Mouse (Mus musculus) liver, embryonic 11.5 days (tissue): ENCODE measurements around the gene Vsx1. TPM values are rescaled to one million over a fixed set of nuclear protein-coding genes. Genes with fewer than 3 reads are reported as not detected.

Experiments
- ATAC-seq: fragments of 200-750 bp; cut with Nextera tagmentation; replicated peaks from 2 replicates; pipeline ENCODE4 v1.8.0; 2017; ENCODE audit warnings: moderate number of reproducible peaks, mild to moderate bottlenecking, moderate TSS enrichment, moderate library complexity; ENCODE audit not compliant: low FRiP score
- DNase-seq: peaks from one replicate; pipeline ENCODE4 v3.0.0-alpha.2; 2017; ENCODE audit warnings: low spot score
- H3K27ac ChIP-seq: fragments of 300-500 bp; sonication (generic); 2 replicates; pipeline ENCODE4 v1.5.1; 2014; ENCODE audit warnings: mild to moderate bottlenecking, low read depth, low read length, control low read depth
- H3K27me3 ChIP-seq: fragments of 300-500 bp; sonication (generic); replicated peaks from 2 replicates; pipeline ENCODE4 v1.6.1; 2014; ENCODE audit warnings: low read length, mixed read lengths; ENCODE audit not compliant: control insufficient read depth, insufficient read depth
- H3K36me3 ChIP-seq: fragments of 300-500 bp; sonication (generic); 2 replicates; pipeline ENCODE4 v1.6.1; 2014; ENCODE audit warnings: mild to moderate bottlenecking, low read length, moderate library complexity, mixed read lengths; ENCODE audit not compliant: control insufficient read depth, insufficient read depth
- H3K4me1 ChIP-seq: fragments of 300-500 bp; sonication (generic); replicated peaks from 2 replicates; pipeline ENCODE4 v1.6.1; 2014; ENCODE audit warnings: low read length, mixed read lengths; ENCODE audit not compliant: control insufficient read depth, insufficient read depth
- H3K4me2 ChIP-seq: fragments of 300-500 bp; sonication (generic); 2 replicates; pipeline ENCODE4 v1.6.1; 2014; ENCODE audit warnings: mild to moderate bottlenecking, control low read depth, moderate library complexity
- H3K4me3 ChIP-seq: fragments of 300-500 bp; sonication (generic); 2 replicates; pipeline ENCODE4 v1.5.1; 2014; ENCODE audit warnings: low read depth, low read length, control low read depth
- H3K9ac ChIP-seq: fragments of 300-500 bp; sonication (generic); 2 replicates; pipeline ENCODE4 v1.6.1; 2014; ENCODE audit warnings: low read depth, low read length, control low read depth
- H3K9me3 ChIP-seq: fragments of 300-500 bp; sonication (generic); 2 replicates; pipeline ENCODE4 v1.6.1; 2016; ENCODE audit warnings: low read length, inconsistent platforms, mixed read lengths; ENCODE audit not compliant: control insufficient read depth
- WGBS: fragments of 180-500 bp; shearing (Covaris S2); extraction: QIAGEN DNeasy Blood & Tissue Kit; methylation state at CpG from one replicate; pipeline ENCODE4 v1.1.7; 2014; 5-methylcytosine and 5-hydroxymethylcytosine counted together
- polyA plus RNA-seq: library from polyadenylated mRNA; unstranded; fragments of >200 nt; fragmentation: Nextera tagmentation; extraction: Ambion mirVana; gene quantifications from 2 replicates; pipeline ENCODE4 v1.2.1, GENCODE M21; 2014

Vsx1 gene
- polyA plus RNA-seq, 1 experiment from 2014 or later, result not detected

DNA sequence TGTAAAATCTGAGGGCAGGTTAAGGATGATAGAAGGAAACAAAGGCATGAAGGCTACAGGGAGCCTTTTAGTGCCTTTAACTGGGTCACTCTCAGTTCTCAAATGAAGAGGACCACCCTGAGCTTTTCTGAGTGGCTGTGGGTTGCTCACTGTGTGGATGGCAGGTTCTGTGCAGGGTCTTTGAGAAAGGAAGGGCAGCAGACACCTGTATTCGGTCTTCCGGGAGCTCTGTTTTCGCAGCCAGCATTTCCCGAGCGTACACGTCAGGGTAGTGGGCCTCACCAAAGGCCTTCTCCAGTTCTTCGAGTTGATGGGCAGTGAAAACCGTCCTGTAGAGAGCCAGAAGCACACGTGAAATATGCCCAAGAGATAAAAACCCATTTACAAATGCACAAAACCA is 3.8 kb downstream of the Vsx1 start:
- WGBS, result 88% methylated on average over 9 of the region's 9 CpGs
- no peaks in the 10 kb centered on the region for H3K9me3 ChIP-seq
- no peak overlapping the region for H3K27ac ChIP-seq
- H3K4me2 ChIP-seq, result no peak overlapping the region
- DNase-seq (peak; percentile 20), ATAC-seq (no peak)
- H3K27me3 ChIP-seq, result peaks cover 44% of the 10 kb centered on the region
- no peak overlapping the region for H3K4me3 ChIP-seq
- H3K9ac ChIP-seq, result no peak overlapping the region
- no peaks in the 10 kb centered on the region for H3K36me3 ChIP-seq
- no peaks in the 10 kb centered on the region for H3K4me1 ChIP-seq

- 79% methylated on average over 12 of the region's 12 CpGs for WGBS
- Histone ChIP-seq H3K4me1 (no peaks in the 10 kb centered on the region), H3K9me3 (no peaks in the 10 kb centered on the region), H3K27ac (no peak overlapping the region), H3K36me3 (no peaks in the 10 kb centered on the region), H3K4me3 (no peak overlapping the region), H3K9ac (no peak overlapping the region), H3K4me2 (no peak overlapping the region), H3K27me3 (peaks cover 35% of the 10 kb centered on the region)
- no peak for ATAC-seq
- DNase-seq, result peak; percentile 26
Measured at GRCm38 (mm10) chr2:150684451-150684850, 4.7 kb downstream of the Vsx1 start.

DNA sequence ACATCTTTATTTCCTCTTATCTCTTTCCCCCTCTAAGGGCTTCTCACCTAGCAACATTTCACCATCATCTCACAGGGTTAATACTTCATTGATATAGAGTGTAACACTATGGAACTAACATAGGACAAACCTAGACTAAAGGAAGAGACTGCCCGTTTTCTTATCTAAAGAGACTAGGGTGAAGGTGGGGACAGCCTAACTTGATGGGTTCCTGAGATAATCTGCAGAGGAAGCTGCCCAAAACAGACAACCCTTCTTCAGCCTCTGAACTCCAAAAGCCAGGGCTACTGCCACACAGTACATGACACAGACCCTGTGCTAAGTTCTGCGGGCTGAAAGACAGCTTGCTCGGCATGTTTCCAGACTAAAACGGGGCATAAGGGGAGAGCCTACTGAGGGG is 7.6 kb downstream of the Vsx1 start:
- H3K4me2 ChIP-seq, result no peak overlapping the region
- no peak overlapping the region for H3K9ac ChIP-seq
- peaks cover 8% of the 10 kb centered on the region for H3K27me3 ChIP-seq
- no peak overlapping the region for H3K27ac ChIP-seq
- ATAC-seq (peak; percentile 35; the same call in 1 of the 2 replicates), DNase-seq (peak; percentile 27)
- no peaks in the 10 kb centered on the region for H3K36me3 ChIP-seq
- WGBS, result 41% methylated on average over 4 of the region's 4 CpGs
- no peaks in the 10 kb centered on the region for H3K4me1 ChIP-seq
- no peak overlapping the region for H3K4me3 ChIP-seq
- no peaks in the 10 kb centered on the region for H3K9me3 ChIP-seq

GRCm38 (mm10) chr2:150678392-150678791 is 10.8 kb downstream of the Vsx1 start:
- H3K9ac ChIP-seq, result no peak overlapping the region
- 2% methylated on average over 3 of the region's 3 CpGs for WGBS

GRCm38 (mm10) chr2:150675525-150675924 is 13.6 kb downstream of the Vsx1 start:
- Histone ChIP-seq H3K36me3 (no peaks in the 10 kb centered on the region), H3K9me3 (no peaks in the 10 kb centered on the region), H3K4me3 (no peak overlapping the region), H3K27ac (no peak overlapping the region), H3K4me1 (no peaks in the 10 kb centered on the region), H3K4me2 (no peak overlapping the region), H3K27me3 (no peaks in the 10 kb centered on the region), H3K9ac (no peak overlapping the region)
- ATAC-seq (no peak), DNase-seq (no peak)
- WGBS, result 25% methylated on average over 1 of the region's 1 CpGs

More at GRCm38 (mm10) chr2:150678392-150678791, 10.8 kb downstream of the Vsx1 start:
- Histone ChIP-seq H3K9me3 (no peaks in the 10 kb centered on the region), H3K27me3 (no peaks in the 10 kb centered on the region), H3K4me1 (no peaks in the 10 kb centered on the region), H3K36me3 (no peaks in the 10 kb centered on the region), H3K4me2 (no peak overlapping the region), H3K4me3 (no peak overlapping the region), H3K27ac (no peak overlapping the region)
- DNase-seq, result no peak
- ATAC-seq, result 0 out of 2 replicates have a peak, but pooled peaks have one; percentile 13

GRCm38 (mm10) chr2:150674900-150675299 is 14.3 kb downstream of the Vsx1 start:
- 8% methylated on average over 2 of the region's 2 CpGs for WGBS
- Histone ChIP-seq H3K4me2 (no peak overlapping the region), H3K4me3 (no peak overlapping the region), H3K36me3 (no peaks in the 10 kb centered on the region), H3K9me3 (no peaks in the 10 kb centered on the region), H3K9ac (no peak overlapping the region), H3K27ac (no peak overlapping the region), H3K4me1 (no peaks in the 10 kb centered on the region), H3K27me3 (no peaks in the 10 kb centered on the region)
- DNase-seq (no peak), ATAC-seq (peak; percentile 70)

GRCm38 (mm10) chr2:150673929-150674328 is 15.2 kb downstream of the Vsx1 start:
- Histone ChIP-seq H3K4me1 (peaks cover 9% of the 10 kb centered on the region; the same call in 1 of the 2 replicates), H3K27ac (no peak overlapping the region), H3K36me3 (no peaks in the 10 kb centered on the region), H3K4me2 (no peak overlapping the region), H3K27me3 (no peaks in the 10 kb centered on the region), H3K9ac (no peak overlapping the region), H3K4me3 (no peak overlapping the region), H3K9me3 (no peaks in the 10 kb centered on the region)
- WGBS, result 50% methylated on average over 11 of the region's 11 CpGs
- DNase-seq, result no peak
- ATAC-seq, result peak; percentile 8; the same call in 1 of the 2 replicates

GRCm38 (mm10) chr2:150671609-150672290 is 17.4 kb downstream of the Vsx1 start:
- H3K4me1 ChIP-seq, result peaks cover 18% of the 10 kb centered on the region

GRCm38 (mm10) chr2:150670926-150671325 is 18.2 kb downstream of the Vsx1 start:
- no peaks in the 10 kb centered on the region for H3K36me3 ChIP-seq
- no peak for ATAC-seq
- no peak overlapping the region for H3K4me3 ChIP-seq
- H3K4me2 ChIP-seq, result no peak overlapping the region
- peaks cover 18% of the 10 kb centered on the region for H3K4me1 ChIP-seq
- H3K9ac ChIP-seq, result no peak overlapping the region
- H3K27me3 ChIP-seq, result no peaks in the 10 kb centered on the region
- no peaks in the 10 kb centered on the region for H3K9me3 ChIP-seq
- no peak overlapping the region for H3K27ac ChIP-seq
- DNase-seq, result no peak
- 86% methylated on average over 1 of the region's 1 CpGs for WGBS

More at GRCm38 (mm10) chr2:150671609-150672290, 17.4 kb downstream of the Vsx1 start:
- ATAC-seq, result no peak
- WGBS, result 71% methylated on average over 8 of the region's 8 CpGs
- Histone ChIP-seq H3K4me3 (no peak overlapping the region), H3K27ac (no peak overlapping the region), H3K36me3 (no peaks in the 10 kb centered on the region), H3K27me3 (no peaks in the 10 kb centered on the region), H3K4me2 (no peak overlapping the region), H3K9ac (no peak overlapping the region), H3K9me3 (no peaks in the 10 kb centered on the region)
- DNase-seq, result no peak
